Mouse (Mus musculus) liver, embryonic 14.5 days (tissue): ENCODE measurements around the gene 4930469K13Rik. TPM values are rescaled to one million over a fixed set of nuclear protein-coding genes. Genes with fewer than 3 reads are reported as not detected.

Experiments
- ATAC-seq: fragments of 200-750 bp; cut with Nextera tagmentation; 2 replicates; pipeline ENCODE4 v1.8.0; 2017; ENCODE audit warnings: moderate number of reproducible peaks, mild to moderate bottlenecking, moderate library complexity; ENCODE audit not compliant: insufficient read depth
- DNase-seq, 3 experiments: peaks; one replicate each; pipeline ENCODE4 v3.0.0-alpha.2; 2012 to 2013; ENCODE audit warnings: low read depth in 3 of 3, low spot score in 3 of 3
- H3K27ac ChIP-seq: fragments of 300-500 bp; sonication (generic); 2 replicates; pipeline ENCODE4 v1.5.1; 2014; ENCODE audit warnings: moderate library complexity, mild to moderate bottlenecking, control low read depth, inconsistent platforms
- H3K27me3 ChIP-seq: fragments of 300-500 bp; sonication (generic); 2 replicates; pipeline ENCODE4 v1.6.1; 2014; ENCODE audit warnings: mild to moderate bottlenecking, low read length, moderate library complexity; ENCODE audit not compliant: control insufficient read depth, insufficient read depth
- H3K36me3 ChIP-seq: fragments of 300-500 bp; sonication (generic); replicated peaks from 2 replicates; pipeline ENCODE4 v1.6.1; 2014; ENCODE audit warnings: low read depth; ENCODE audit not compliant: control insufficient read depth, insufficient read depth
- H3K4me1 ChIP-seq, 2 experiments: fragments of 200-500 bp in 1 of 2; fragments of 300-500 bp in 1 of 2; sonication (generic) in 1 of 2; replicated peaks; 2 replicates each; pipeline ENCODE4 v1.6.1; 2012 to 2014; ENCODE audit warnings: antibody characterized with exemption in 1 of 2, inconsistent platforms in 1 of 2, low read length in 1 of 2; ENCODE audit not compliant: control insufficient read depth in 2 of 2, insufficient read depth in 2 of 2
- H3K4me2 ChIP-seq: fragments of 300-500 bp; sonication (generic); 2 replicates; pipeline ENCODE4 v1.6.1; 2014; ENCODE audit warnings: low read depth, mild to moderate bottlenecking, control low read depth, moderate library complexity
- H3K4me3 ChIP-seq, 2 experiments: fragments of 200-500 bp in 1 of 2; fragments of 300-500 bp in 1 of 2; sonication (generic) in 1 of 2; 2 replicates each; pipeline ENCODE4 v1.5.1; 2012 to 2014; ENCODE audit warnings: low read depth in 2 of 2, low read length in 2 of 2, mild to moderate bottlenecking in 2 of 2, control low read depth in 1 of 2, inconsistent platforms in 1 of 2, moderate library complexity in 1 of 2; ENCODE audit not compliant: insufficient read depth in 1 of 2
- H3K9ac ChIP-seq: fragments of 300-500 bp; sonication (generic); replicated peaks from 2 replicates; pipeline ENCODE4 v1.6.1; 2014; ENCODE audit warnings: mild to moderate bottlenecking, control low read depth, moderate library complexity
- H3K9me3 ChIP-seq: fragments of 300-500 bp; sonication (generic); 2 replicates; pipeline ENCODE4 v1.6.1; 2016; ENCODE audit warnings: low read length, mixed read lengths; ENCODE audit not compliant: control insufficient read depth
- CTCF ChIP-seq: IDR thresholded peaks from 2 replicates; pipeline ENCODE4 v1.5.1; 2016; ENCODE audit warnings: antibody characterized with exemption, low read depth, control low read depth
- EP300 ChIP-seq: IDR thresholded peaks from 2 replicates; pipeline ENCODE4 v1.6.1; 2016; ENCODE audit warnings: antibody characterized with exemption, low read depth
- WGBS: fragments of 180-500 bp; shearing (Covaris S2); extraction: QIAGEN DNeasy Blood & Tissue Kit; methylation state at CpG from one replicate; pipeline ENCODE4 v1.1.7; 2014; ENCODE audit not compliant: insufficient replicate concordance; 5-methylcytosine and 5-hydroxymethylcytosine counted together
- polyA plus RNA-seq, 2 experiments: library from polyadenylated mRNA; depleted of rRNA in 1 of 2; stranded (reverse) in 1 of 2; unstranded in 1 of 2; fragments of >200 nt; fragmentation: Nextera tagmentation in 1 of 2; extraction: Ambion mirVana in 1 of 2; gene quantifications; 2 replicates each; pipeline versions ENCODE4 v1.2.1 to v1.2.3; 2012 to 2014

Gene 4930469K13Rik
- polyA plus RNA-seq, 2 experiments = not detected

DNA sequence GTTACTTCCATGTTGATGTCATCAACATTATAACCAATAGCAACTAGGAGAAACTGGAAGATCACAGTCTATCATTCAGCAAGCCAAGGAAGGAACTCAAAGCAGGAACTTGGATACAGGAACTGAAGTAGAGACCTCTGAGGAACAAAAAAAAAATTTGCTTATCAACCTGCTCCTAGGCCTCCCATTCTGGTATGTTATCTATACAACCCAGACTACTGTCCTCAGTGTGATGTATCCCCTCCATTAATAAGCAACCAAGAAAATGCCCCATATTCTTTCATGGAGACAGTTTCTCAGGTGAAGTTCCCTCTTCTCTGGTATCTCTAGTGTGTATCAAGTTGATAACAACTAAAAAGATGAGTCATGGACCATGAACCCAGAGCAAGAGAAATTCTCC lies 40.0 kb downstream of the 4930469K13Rik start:
- H3K9me3 ChIP-seq = no peaks in the 10 kb centered on the region
- DNase-seq (no peak), ATAC-seq (peak; percentile 65)
- no peak overlapping the region for H3K4me3 ChIP-seq
- TF ChIP-seq CTCF (no peak), EP300 (peak; percentile 52)
- no peak overlapping the region for H3K27ac ChIP-seq
- H3K9ac ChIP-seq = no peak overlapping the region
- no peaks in the 10 kb centered on the region for H3K27me3 ChIP-seq
- peaks cover 9 to 35% of the 10 kb centered on the region in 2 experiments; a peak in 3 of 4 replicates for H3K4me1 ChIP-seq
- peak overlapping the region; percentile 26 for H3K4me2 ChIP-seq
- H3K36me3 ChIP-seq = no peaks in the 10 kb centered on the region

GRCm38 (mm10) chr11:34056715-34057114 lies 41.6 kb downstream of the 4930469K13Rik start:
- WGBS = 80% methylated on average over 1 of the region's 1 CpGs
- H3K9me3 ChIP-seq = no peaks in the 10 kb centered on the region
- H3K4me3 ChIP-seq = no peak overlapping the region
- no peak for TF ChIP-seq EP300
- TF ChIP-seq CTCF = no peak
- H3K9ac ChIP-seq = no peak overlapping the region
- H3K27ac ChIP-seq = no peak overlapping the region
- peaks cover 6 to 26% of the 10 kb centered on the region in 2 experiments; a peak in 3 of 4 replicates for H3K4me1 ChIP-seq
- no peak for ATAC-seq
- H3K4me2 ChIP-seq = no peak overlapping the region
- no peaks in the 10 kb centered on the region for H3K27me3 ChIP-seq
- DNase-seq = no peak
- no peaks in the 10 kb centered on the region for H3K36me3 ChIP-seq

- no peak overlapping the region for H3K9ac ChIP-seq
- TF ChIP-seq EP300 (no peak), CTCF (no peak)
- H3K27ac ChIP-seq = no peak overlapping the region
- H3K9me3 ChIP-seq = no peaks in the 10 kb centered on the region
- peaks cover 6 to 14% of the 10 kb centered on the region in 2 experiments; a peak in 3 of 4 replicates for H3K4me1 ChIP-seq
- DNase-seq (no peak), ATAC-seq (no peak)
- no peaks in the 10 kb centered on the region for H3K36me3 ChIP-seq
- H3K4me3 ChIP-seq = no peak overlapping the region
- 51% methylated on average over 7 of the region's 7 CpGs for WGBS
- no peaks in the 10 kb centered on the region for H3K27me3 ChIP-seq
- H3K4me2 ChIP-seq = no peak overlapping the region
Measured at GRCm38 (mm10) chr11:34054031-34054727, 44.2 kb downstream of the 4930469K13Rik start.

- Histone ChIP-seq H3K27me3 (no peaks in the 10 kb centered on the region), H3K4me1 (peaks cover 0 to 7% of the 10 kb centered on the region in 2 experiments; a peak in 3 of 4 replicates), H3K36me3 (no peaks in the 10 kb centered on the region), H3K9ac (no peak overlapping the region), H3K4me3 (no peak overlapping the region), H3K4me2 (no peak overlapping the region), H3K27ac (no peak overlapping the region), H3K9me3 (no peaks in the 10 kb centered on the region)
- 48% methylated on average over 6 of the region's 6 CpGs for WGBS
- ATAC-seq (no peak), DNase-seq (no peak)
- TF ChIP-seq CTCF = no peak
- TF ChIP-seq EP300 = no peak
Measured at GRCm38 (mm10) chr11:34053031-34053818, 45.1 kb downstream of the 4930469K13Rik start.

- Histone ChIP-seq H3K4me1 (peaks cover 0 to 11% of the 10 kb centered on the region in 2 experiments; a peak in 2 of 4 replicates), H3K27ac (no peak overlapping the region), H3K4me2 (no peak overlapping the region), H3K9me3 (no peaks in the 10 kb centered on the region), H3K36me3 (no peaks in the 10 kb centered on the region), H3K4me3 (no peak overlapping the region), H3K9ac (no peak overlapping the region), H3K27me3 (no peaks in the 10 kb centered on the region)
- 12% methylated on average over 2 of the region's 2 CpGs for WGBS
- TF ChIP-seq EP300 = no peak
- no peak for TF ChIP-seq CTCF
- ATAC-seq = no peak
- no peak for DNase-seq
Measured at GRCm38 (mm10) chr11:34050643-34051042, 47.7 kb downstream of the 4930469K13Rik start.
